Mouse (Mus musculus) bone marrow, adult 2 months (tissue): ENCODE results near the gene Exoc3l4.

Source experiments
- CTCF ChIP-seq: fragments of 200-500 bp; IDR thresholded peaks from 2 replicates; pipeline ENCODE4 v1.5.1; 2011; ENCODE audit warnings: low read length, control low read depth; ENCODE audit not compliant: control insufficient read depth, insufficient read depth
- POLR2A ChIP-seq: fragments of 200-500 bp; IDR thresholded peaks from 2 replicates; pipeline ENCODE4 v1.6.1; 2011; ENCODE audit warnings: low read depth, mild to moderate bottlenecking, control low read depth, low read length, borderline replicate concordance; ENCODE audit not compliant: control insufficient read depth

GRCm38 (mm10) chr12:111401454-111402184 is 15.2 kb upstream of the Exoc3l4 start:
- peak; percentile 89 for TF ChIP-seq CTCF
- TF ChIP-seq POLR2A: no peak
